Mouse (Mus musculus) midbrain, postnatal 0 days (tissue): ENCODE measurements around the gene Mgat4a. TPM values are rescaled to one million over a fixed set of nuclear protein-coding genes. Genes with fewer than 3 reads are reported as not detected.

Experiments
- ATAC-seq: fragments of 200-750 bp; cut with Nextera tagmentation; 2 replicates; pipeline ENCODE4 v1.8.0; 2017; ENCODE audit warnings: moderate number of reproducible peaks, mild to moderate bottlenecking, moderate TSS enrichment, moderate library complexity; ENCODE audit not compliant: low FRiP score
- DNase-seq: peaks from one replicate; pipeline ENCODE4 v3.0.0-alpha.2; 2015; ENCODE audit warnings: low spot score
- H3K27ac ChIP-seq: fragments of 300-500 bp; sonication (generic); 2 replicates; pipeline ENCODE4 v1.5.1; 2014; ENCODE audit warnings: low read depth, mild to moderate bottlenecking, low read length, mixed read lengths
- H3K27me3 ChIP-seq: fragments of 300-500 bp; sonication (generic); 2 replicates; pipeline ENCODE4 v1.6.1; 2014; ENCODE audit warnings: low read length, control low read depth, mixed read lengths; ENCODE audit not compliant: insufficient read depth
- H3K36me3 ChIP-seq: fragments of 300-500 bp; sonication (generic); 2 replicates; pipeline ENCODE4 v1.6.1; 2014; ENCODE audit warnings: low read length, control low read depth, mixed read lengths; ENCODE audit not compliant: insufficient read depth
- H3K4me1 ChIP-seq: fragments of 300-500 bp; sonication (generic); 2 replicates; pipeline ENCODE4 v1.6.1; 2014; ENCODE audit warnings: mild to moderate bottlenecking, control low read depth, antibody characterized with exemption, low read length, mixed read lengths; ENCODE audit not compliant: insufficient read depth
- H3K4me2 ChIP-seq: fragments of 300-500 bp; sonication (generic); 2 replicates; pipeline ENCODE4 v1.6.1; 2014; ENCODE audit warnings: low read depth, mild to moderate bottlenecking, low read length, mixed read lengths; ENCODE audit not compliant: poor library complexity, severe bottlenecking
- H3K4me3 ChIP-seq: fragments of 300-500 bp; sonication (generic); 2 replicates; pipeline ENCODE4 v1.5.1; 2014; ENCODE audit warnings: low read depth, mild to moderate bottlenecking, low read length, moderate library complexity
- H3K9ac ChIP-seq: fragments of 300-500 bp; sonication (generic); replicated peaks from 2 replicates; pipeline ENCODE4 v1.6.1; 2014; ENCODE audit warnings: mild to moderate bottlenecking, low read length, moderate library complexity, mixed read lengths; ENCODE audit not compliant: poor library complexity, severe bottlenecking
- H3K9me3 ChIP-seq: fragments of 300-500 bp; sonication (generic); 2 replicates; pipeline ENCODE4 v1.6.1; 2016; ENCODE audit warnings: low read length, control low read depth
- CTCF ChIP-seq: IDR thresholded peaks from 2 replicates; pipeline ENCODE4 v1.5.1; 2016; ENCODE audit warnings: antibody characterized with exemption, mild to moderate bottlenecking
- WGBS: fragments of 180-500 bp; shearing (Covaris S2); extraction: QIAGEN DNeasy Blood & Tissue Kit; methylation state at CpG from one replicate; pipeline ENCODE4 v1.1.7; 2014; 5-methylcytosine and 5-hydroxymethylcytosine counted together
- polyA plus RNA-seq: library from polyadenylated mRNA; unstranded; fragments of >200 nt; fragmentation: Nextera tagmentation; extraction: Ambion mirVana; gene quantifications from 2 replicates; pipeline ENCODE4 v1.2.1, GENCODE M21; 2015
- total RNA-seq: library from RNA; depleted of rRNA; stranded (reverse); fragments of >200 nt; gene quantifications from 2 replicates; pipeline ENCODE4 v1.2.3, GENCODE M21; 2014

The Mgat4a gene
- total and polyA plus RNA-seq, 2 experiments from 2014 or later = 9.2 to 27.8 TPM

GRCm38 (mm10) chr1:37474634-37475190, 66.1 kb downstream of the Mgat4a start:
- DNase-seq (no peak), ATAC-seq (no peak)
- Histone ChIP-seq H3K4me3 (no peak overlapping the region), H3K4me2 (no peak overlapping the region), H3K4me1 (no peaks in the 10 kb centered on the region), H3K9ac (no peak overlapping the region), H3K27ac (no peak overlapping the region), H3K36me3 (no peaks in the 10 kb centered on the region), H3K27me3 (no peaks in the 10 kb centered on the region), H3K9me3 (no peaks in the 10 kb centered on the region)
- WGBS = 89% methylated on average over 6 of the region's 6 CpGs
- no peak for TF ChIP-seq CTCF

- DNase-seq = no peak
- no peaks in the 10 kb centered on the region for H3K36me3 ChIP-seq
- H3K27me3 ChIP-seq = no peaks in the 10 kb centered on the region
- H3K4me1 ChIP-seq = no peaks in the 10 kb centered on the region
- ATAC-seq = no peak
- H3K9me3 ChIP-seq = no peaks in the 10 kb centered on the region
- H3K4me2 ChIP-seq = no peak overlapping the region
- 79% methylated on average over 8 of the region's 8 CpGs for WGBS
- no peak overlapping the region for H3K27ac ChIP-seq
- no peak overlapping the region for H3K4me3 ChIP-seq
- no peak for TF ChIP-seq CTCF
- no peak overlapping the region for H3K9ac ChIP-seq
Observed at GRCm38 (mm10) chr1:37474046-37474445, 66.8 kb downstream of the Mgat4a start.

GRCm38 (mm10) chr1:37473251-37473650, 67.6 kb downstream of the Mgat4a start:
- DNase-seq (no peak), ATAC-seq (no peak)
- no peak for TF ChIP-seq CTCF
- H3K4me3 ChIP-seq = no peak overlapping the region
- H3K4me2 ChIP-seq = no peak overlapping the region
- H3K36me3 ChIP-seq = no peaks in the 10 kb centered on the region
- 92% methylated on average over 10 of the region's 10 CpGs for WGBS
- H3K4me1 ChIP-seq = no peaks in the 10 kb centered on the region
- no peak overlapping the region for H3K9ac ChIP-seq
- no peaks in the 10 kb centered on the region for H3K9me3 ChIP-seq
- H3K27ac ChIP-seq = no peak overlapping the region
- H3K27me3 ChIP-seq = no peaks in the 10 kb centered on the region

GRCm38 (mm10) chr1:37471179-37472148, 69.4 kb downstream of the Mgat4a start:
- DNase-seq (no peak), ATAC-seq (no peak)
- H3K36me3 ChIP-seq = no peaks in the 10 kb centered on the region
- H3K4me1 ChIP-seq = no peaks in the 10 kb centered on the region
- H3K4me3 ChIP-seq = no peak overlapping the region
- no peak overlapping the region for H3K27ac ChIP-seq
- peak; percentile 58 for TF ChIP-seq CTCF
- H3K4me2 ChIP-seq = no peak overlapping the region
- no peaks in the 10 kb centered on the region for H3K27me3 ChIP-seq
- H3K9me3 ChIP-seq = no peaks in the 10 kb centered on the region
- 84% methylated on average over 6 of the region's 6 CpGs for WGBS
- H3K9ac ChIP-seq = no peak overlapping the region

GRCm38 (mm10) chr1:37469007-37469406, 71.8 kb downstream of the Mgat4a start:
- no peak for ATAC-seq

GRCm38 (mm10) chr1:37467806-37468205, 73.0 kb downstream of the Mgat4a start:
- Histone ChIP-seq H3K27ac (no peak overlapping the region), H3K27me3 (no peaks in the 10 kb centered on the region), H3K4me2 (no peak overlapping the region), H3K9ac (no peak overlapping the region), H3K4me1 (no peaks in the 10 kb centered on the region), H3K9me3 (no peaks in the 10 kb centered on the region), H3K4me3 (no peak overlapping the region), H3K36me3 (no peaks in the 10 kb centered on the region)
- ATAC-seq (no peak), DNase-seq (no peak)
- no peak for TF ChIP-seq CTCF
- 82% methylated on average over 4 of the region's 4 CpGs for WGBS

More at GRCm38 (mm10) chr1:37469007-37469406, 71.8 kb downstream of the Mgat4a start:
- Histone ChIP-seq H3K27me3 (no peaks in the 10 kb centered on the region), H3K4me3 (no peak overlapping the region), H3K27ac (no peak overlapping the region), H3K9me3 (no peaks in the 10 kb centered on the region), H3K9ac (no peak overlapping the region), H3K36me3 (no peaks in the 10 kb centered on the region), H3K4me1 (no peaks in the 10 kb centered on the region), H3K4me2 (no peak overlapping the region)
- WGBS = 93% methylated on average over 5 of the region's 5 CpGs
- TF ChIP-seq CTCF = no peak
- no peak for DNase-seq
